Mouse (Mus musculus) embryonic facial prominence, embryonic 10.5 days (tissue): ENCODE measurements around the gene Crmp1. TPM values are rescaled to one million over a fixed set of nuclear protein-coding genes. Genes with fewer than 3 reads are reported as not detected.

Source experiments
- DNase-seq: peaks from one replicate; pipeline ENCODE4 v3.0.0-alpha.2; 2017; ENCODE audit warnings: low spot score
- H3K27ac ChIP-seq: fragments of 300-500 bp; sonication (generic); replicated peaks from 2 replicates; pipeline ENCODE4 v1.5.1; 2016; ENCODE audit warnings: mild to moderate bottlenecking
- H3K27me3 ChIP-seq: fragments of 300-500 bp; sonication (generic); replicated peaks from 2 replicates; pipeline ENCODE4 v1.6.1; 2016; ENCODE audit warnings: low read depth, mild to moderate bottlenecking; ENCODE audit not compliant: poor library complexity, severe bottlenecking
- H3K36me3 ChIP-seq: fragments of 300-500 bp; sonication (generic); replicated peaks from 2 replicates; pipeline ENCODE4 v1.6.1; 2016; ENCODE audit warnings: mild to moderate bottlenecking, moderate library complexity
- H3K4me1 ChIP-seq: fragments of 300-500 bp; sonication (generic); 2 replicates; pipeline ENCODE4 v1.6.1; 2016
- H3K4me3 ChIP-seq: fragments of 300-500 bp; sonication (generic); 2 replicates; pipeline ENCODE4 v1.5.1; 2016; ENCODE audit warnings: mild to moderate bottlenecking, moderate library complexity
- H3K9me3 ChIP-seq: fragments of 300-500 bp; sonication (generic); 2 replicates; pipeline ENCODE4 v1.6.1; 2016; ENCODE audit warnings: mild to moderate bottlenecking
- WGBS: fragments of 180-500 bp; shearing (Covaris S2); methylation state at CpG from one replicate; pipeline ENCODE4 v1.1.7; 2016; 5-methylcytosine and 5-hydroxymethylcytosine counted together
- polyA plus RNA-seq: library from polyadenylated mRNA; unstranded; fragments of >200 nt; fragmentation: Nextera tagmentation; extraction: Ambion mirVana; gene quantifications from 2 replicates; pipeline ENCODE4 v1.2.1, GENCODE M21; 2016

Gene Crmp1
- 80.2 and 88.4 TPM in 2 replicates for polyA plus RNA-seq

- Histone ChIP-seq H3K4me3 (peak within 1 kb of the TSS; percentile 80), H3K27me3 (peaks cover 73% of the 10 kb centered on the region), H3K9me3 (no peaks in the 10 kb centered on the region), H3K36me3 (no peaks in the 10 kb centered on the region), H3K27ac (no peak within 1 kb of the TSS; the same call in 1 of the 2 replicates), H3K4me1 (peaks cover 45% of the 10 kb centered on the region)
- DNase-seq, result peak; percentile 93
- WGBS, result 2% methylated on average over 56 of the region's 56 CpGs
Observed at GRCm38 (mm10) chr5:37241651-37242151, at the start of gene Crmp1. Gene Crmp1, plus strand, starts transcription at chr5:37241940.

GRCm38 (mm10) chr5:37196196-37196595, 45.5 kb upstream of the Crmp1 start:
- Histone ChIP-seq H3K27me3 (no peaks in the 10 kb centered on the region), H3K4me3 (no peak overlapping the region), H3K4me1 (peaks cover 13% of the 10 kb centered on the region), H3K9me3 (no peaks in the 10 kb centered on the region), H3K36me3 (no peaks in the 10 kb centered on the region), H3K27ac (no peak overlapping the region)
- no peak for DNase-seq
- 89% methylated on average over 8 of the region's 8 CpGs for WGBS

- Histone ChIP-seq H3K9me3 (no peaks in the 10 kb centered on the region), H3K4me3 (no peak overlapping the region), H3K27me3 (no peaks in the 10 kb centered on the region), H3K36me3 (no peaks in the 10 kb centered on the region), H3K4me1 (peaks cover 13% of the 10 kb centered on the region), H3K27ac (no peak overlapping the region)
- DNase-seq, result no peak
- 76% methylated on average over 10 of the region's 10 CpGs for WGBS
Observed at GRCm38 (mm10) chr5:37196666-37197250, 45.0 kb upstream of the Crmp1 start.

- Histone ChIP-seq H3K4me1 (peaks cover 18% of the 10 kb centered on the region), H3K36me3 (no peaks in the 10 kb centered on the region), H3K4me3 (no peak overlapping the region), H3K9me3 (no peaks in the 10 kb centered on the region), H3K27me3 (no peaks in the 10 kb centered on the region), H3K27ac (no peak overlapping the region)
- DNase-seq, result no peak
- WGBS, result 82% methylated on average over 3 of the region's 3 CpGs
Observed at GRCm38 (mm10) chr5:37197423-37197822, 44.3 kb upstream of the Crmp1 start.

GRCm38 (mm10) chr5:37198011-37198688, 43.6 kb upstream of the Crmp1 start:
- H3K27ac ChIP-seq, result 0 out of 2 replicates have a peak overlapping the region, but pooled peaks have one; percentile 15
- H3K4me1 ChIP-seq, result peaks cover 23% of the 10 kb centered on the region
- peak; percentile 13 for DNase-seq
- H3K9me3 ChIP-seq, result no peaks in the 10 kb centered on the region
- WGBS, result 47% methylated on average over 2 of the region's 2 CpGs
- no peaks in the 10 kb centered on the region for H3K36me3 ChIP-seq
- H3K27me3 ChIP-seq, result no peaks in the 10 kb centered on the region
- H3K4me3 ChIP-seq, result no peak overlapping the region

GRCm38 (mm10) chr5:37202285-37202684, 39.5 kb upstream of the Crmp1 start:
- H3K27me3 ChIP-seq, result no peaks in the 10 kb centered on the region

GRCm38 (mm10) chr5:37204886-37205285, 36.9 kb upstream of the Crmp1 start:
- no peak for DNase-seq
- Histone ChIP-seq H3K27ac (no peak overlapping the region), H3K36me3 (no peaks in the 10 kb centered on the region), H3K4me1 (peaks cover 9% of the 10 kb centered on the region), H3K4me3 (no peak overlapping the region), H3K9me3 (no peaks in the 10 kb centered on the region), H3K27me3 (no peaks in the 10 kb centered on the region)
- whole genome bisulfite sequencing, result 90% methylated on average over 7 of the region's 7 CpGs

More at GRCm38 (mm10) chr5:37202285-37202684, 39.5 kb upstream of the Crmp1 start:
- Histone ChIP-seq H3K4me1 (peaks cover 23% of the 10 kb centered on the region), H3K9me3 (no peaks in the 10 kb centered on the region), H3K4me3 (no peak overlapping the region), H3K36me3 (no peaks in the 10 kb centered on the region), H3K27ac (no peak overlapping the region)
- WGBS, result 29% methylated on average over 1 of the region's 1 CpGs
- DNase-seq, result peak; percentile 18

GRCm38 (mm10) chr5:37205420-37205819, 36.3 kb upstream of the Crmp1 start:
- 74% methylated on average over 1 of the region's 1 CpGs for WGBS
- H3K9me3 ChIP-seq, result no peaks in the 10 kb centered on the region
- peaks cover 9% of the 10 kb centered on the region for H3K4me1 ChIP-seq
- DNase-seq, result no peak
- H3K36me3 ChIP-seq, result no peaks in the 10 kb centered on the region
- H3K27me3 ChIP-seq, result no peaks in the 10 kb centered on the region
- H3K4me3 ChIP-seq, result no peak overlapping the region
- H3K27ac ChIP-seq, result no peak overlapping the region

- Histone ChIP-seq H3K27ac (no peak overlapping the region), H3K36me3 (no peaks in the 10 kb centered on the region)
- no peak for DNase-seq
Observed at GRCm38 (mm10) chr5:37206364-37206763, 35.4 kb upstream of the Crmp1 start.

GRCm38 (mm10) chr5:37212938-37213708, 28.6 kb upstream of the Crmp1 start:
- no peak for DNase-seq
- Histone ChIP-seq H3K4me3 (no peak overlapping the region), H3K4me1 (no peaks in the 10 kb centered on the region), H3K9me3 (no peaks in the 10 kb centered on the region), H3K27ac (no peak overlapping the region), H3K36me3 (no peaks in the 10 kb centered on the region), H3K27me3 (no peaks in the 10 kb centered on the region)
- WGBS, result 92% methylated on average over 9 of the region's 9 CpGs

More at GRCm38 (mm10) chr5:37206364-37206763, 35.4 kb upstream of the Crmp1 start:
- H3K4me1 ChIP-seq, result peaks cover 9% of the 10 kb centered on the region
- no peak overlapping the region for H3K4me3 ChIP-seq
- H3K27me3 ChIP-seq, result no peaks in the 10 kb centered on the region
- H3K9me3 ChIP-seq, result no peaks in the 10 kb centered on the region
- WGBS, result 71% methylated on average over 2 of the region's 2 CpGs

- Histone ChIP-seq H3K27ac (no peak overlapping the region), H3K27me3 (no peaks in the 10 kb centered on the region), H3K36me3 (no peaks in the 10 kb centered on the region), H3K9me3 (no peaks in the 10 kb centered on the region), H3K4me3 (no peak overlapping the region), H3K4me1 (no peaks in the 10 kb centered on the region)
- no peak for DNase-seq
- WGBS, result 80% methylated on average over 4 of the region's 4 CpGs
Observed at GRCm38 (mm10) chr5:37213709-37214103, 28.0 kb upstream of the Crmp1 start.

GRCm38 (mm10) chr5:37214614-37215013, 27.1 kb upstream of the Crmp1 start:
- H3K4me3 ChIP-seq, result no peak overlapping the region
- H3K4me1 ChIP-seq, result 0 out of 2 replicates have a peak, but pooled peaks cover 1% of the 10 kb centered on the region
- no peaks in the 10 kb centered on the region for H3K27me3 ChIP-seq
- no peak for DNase-seq
- WGBS, result 92% methylated on average over 6 of the region's 6 CpGs
- H3K27ac ChIP-seq, result no peak overlapping the region
- no peaks in the 10 kb centered on the region for H3K9me3 ChIP-seq
- no peaks in the 10 kb centered on the region for H3K36me3 ChIP-seq
